Mouse (Mus musculus) megakaryocyte-erythroid progenitor cell, adult 5-6 weeks (primary cell): ENCODE data around the gene Nono. TPM values are rescaled to one million over a fixed set of nuclear protein-coding genes. Genes with fewer than 3 reads are reported as not detected.
A peak's percentile ranks its signal among the peaks of the same experiment; 100 is the strongest.

Experiments
- ATAC-seq: replicated peaks from 2 replicates; pipeline ENCODE4 v1.8.0; 2016; ENCODE audit warnings: mild to moderate bottlenecking, inconsistent platforms; ENCODE audit not compliant: severe bottlenecking, poor library complexity, low FRiP score, low TSS enrichment
- total RNA-seq, 2 experiments: library from RNA; stranded (forward) in 1 of 2; stranded (reverse) in 1 of 2; fragments of 200-1000, 215-1000 nt in 1 of 2; fragments of >200 nt in 1 of 2; fragmentation: Nextera tagmentation in 1 of 2; gene quantifications; 2 replicates each; pipeline ENCODE4 v1.2.3; 2014 to 2017

Nono gene
- total RNA-seq, 2 experiments from 2014 or later = 296 to 583 TPM

DNA sequence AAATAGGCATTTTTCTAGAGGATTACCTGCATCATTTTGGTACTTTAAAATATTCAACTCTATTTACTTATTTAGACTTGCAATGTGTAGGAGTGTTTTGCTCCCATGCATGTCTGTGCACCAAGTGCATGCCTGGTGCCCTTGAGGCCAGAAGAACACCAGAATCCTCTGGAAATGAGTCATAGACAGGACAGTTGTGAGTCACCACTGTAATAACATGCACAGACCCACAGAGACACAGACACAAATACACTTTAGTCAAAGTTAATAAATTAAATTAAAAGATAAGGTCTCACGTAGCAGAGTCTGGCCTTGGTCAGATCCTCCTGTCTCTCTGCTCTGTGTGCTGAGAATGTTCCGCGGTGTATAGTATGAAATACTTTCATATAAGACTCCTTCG, 43.1 kb downstream of the Nono start:
- no peak for ATAC-seq

DNA sequence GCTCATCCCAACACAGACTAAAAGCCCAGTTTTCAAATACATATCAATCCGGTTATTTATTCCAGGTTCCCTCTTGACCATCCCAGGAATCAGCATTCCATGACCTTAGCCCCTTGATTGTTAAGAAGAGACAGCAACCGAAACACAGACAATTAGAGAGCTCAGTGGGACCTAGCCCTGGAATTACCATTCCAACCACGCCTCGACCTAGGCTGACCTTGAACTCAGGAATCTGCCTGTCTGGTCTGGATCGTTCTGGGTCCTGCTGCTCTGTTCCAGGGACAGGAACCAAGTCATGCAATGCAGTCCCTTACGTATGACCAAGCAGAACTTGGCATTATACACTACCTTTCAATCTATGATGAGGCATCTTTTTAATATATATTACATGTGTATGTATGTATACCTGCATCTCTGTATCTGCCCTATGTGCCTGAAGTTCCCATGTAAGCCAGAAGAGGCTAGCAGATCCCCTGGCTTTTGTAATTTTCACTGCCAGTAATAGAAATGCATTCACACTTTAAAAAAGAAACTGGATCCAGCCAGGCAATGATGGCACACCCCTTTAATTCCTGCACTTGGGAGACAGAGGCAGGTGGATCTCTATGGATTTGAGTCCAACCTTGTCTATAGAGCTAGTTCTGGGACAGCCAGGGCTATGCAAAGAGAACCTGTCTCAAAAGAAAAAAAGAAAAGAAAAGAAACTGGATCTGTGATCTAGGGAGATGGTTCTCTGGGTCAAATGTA, 52.7 kb downstream of the Nono start:
- no peak for ATAC-seq

DNA sequence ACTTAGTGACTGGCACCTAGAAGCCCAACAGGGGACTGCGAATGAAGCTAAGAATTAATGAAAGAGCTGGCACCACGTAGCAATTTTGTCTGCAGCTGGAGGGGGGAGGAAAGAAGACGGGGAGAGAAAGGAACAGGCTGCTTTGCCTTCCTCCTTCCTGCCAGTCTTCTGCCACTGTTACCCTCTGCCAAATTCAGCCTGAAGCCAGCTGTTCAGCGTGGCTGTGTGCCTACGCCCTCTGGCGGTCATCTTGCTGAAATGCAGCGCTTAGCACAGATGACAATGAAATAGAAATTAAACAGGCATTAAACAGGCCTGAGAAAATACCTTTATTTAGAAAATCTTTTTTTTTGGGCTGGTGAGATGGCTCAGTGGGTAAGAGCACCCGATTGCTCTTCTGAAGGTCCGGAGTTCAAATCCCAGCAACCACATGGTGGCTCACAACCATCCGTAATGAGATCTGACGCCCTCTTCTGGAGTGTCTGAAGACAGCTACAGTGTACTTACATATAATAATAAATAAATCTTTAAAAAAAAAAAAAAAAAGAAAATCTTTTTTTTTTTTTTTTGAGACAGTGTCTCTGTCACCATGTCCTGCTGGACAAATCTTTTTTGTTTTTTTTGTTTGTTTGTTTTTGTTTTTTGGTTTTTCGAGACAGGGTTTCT, 57.5 kb downstream of the Nono start:
- peak; percentile 80 for ATAC-seq

Other genes with a start within 250 kb of the Nono start
- gene Snx12, start 206.8 kb upstream of the Nono start, total RNA-seq (2014; fragmentation: Nextera tagmentation) = 29.7 and 36.6 TPM in 2 replicates
- 34.0 and 38.6 TPM in 2 replicates for gene Snx12, start 206.8 kb upstream of the Nono start, total RNA-seq (2017)
- 9.8 and 12.6 TPM in 2 replicates for gene Foxo4, start 174.8 kb upstream of the Nono start, total RNA-seq (2014; fragmentation: Nextera tagmentation)
- 11.2 and 11.5 TPM in 2 replicates for gene Foxo4, start 174.8 kb upstream of the Nono start, total RNA-seq (2017)
- 1.3 TPM in 1 of 2 replicates, not detected in the other for gene Gm614, start 165.3 kb upstream of the Nono start, total RNA-seq (2014; fragmentation: Nextera tagmentation)
- 2.4 TPM in 1 of 2 replicates, not detected in the other for gene Gm614, start 165.3 kb upstream of the Nono start, total RNA-seq (2017)
- 24.2 and 39.3 TPM in 2 replicates for gene Il2rg, start 161.1 kb upstream of the Nono start, total RNA-seq (2014; fragmentation: Nextera tagmentation)
- 18.4 and 41.4 TPM in 2 replicates for gene Il2rg, start 161.1 kb upstream of the Nono start, total RNA-seq (2017)
- not detected in 2 replicates for gene Gm20489, start 160.3 kb upstream of the Nono start, total RNA-seq (2014; fragmentation: Nextera tagmentation)
- gene Gm20489, start 160.3 kb upstream of the Nono start, total RNA-seq (2017) = not detected in 2 replicates
- 71.6 and 80.7 TPM in 2 replicates for gene Med12, start 155.3 kb upstream of the Nono start, total RNA-seq (2014; fragmentation: Nextera tagmentation)
- 33.1 and 34.7 TPM in 2 replicates for gene Med12, start 155.3 kb upstream of the Nono start, total RNA-seq (2017)
- 0.07 TPM in 1 of 2 replicates, not detected in the other for gene Nlgn3, start 130.2 kb upstream of the Nono start, total RNA-seq (2014; fragmentation: Nextera tagmentation)
- not detected in 2 replicates for gene Nlgn3, start 130.2 kb upstream of the Nono start, total RNA-seq (2017)
- gene Gjb1, start 52.9 kb upstream of the Nono start, total RNA-seq (2014; fragmentation: Nextera tagmentation) = not detected in 2 replicates
- not detected in 2 replicates for gene Gjb1, start 52.9 kb upstream of the Nono start, total RNA-seq (2017)
- 46.3 and 84.1 TPM in 2 replicates for gene Zmym3, start 8.5 kb upstream of the Nono start, total RNA-seq (2014; fragmentation: Nextera tagmentation)
- 28.7 and 52.7 TPM in 2 replicates for gene Zmym3, start 8.5 kb upstream of the Nono start, total RNA-seq (2017)
- gene Itgb1bp2, start 19.8 kb downstream of the Nono start, total RNA-seq (2014; fragmentation: Nextera tagmentation) = 5.2 and 7.8 TPM in 2 replicates
- gene Itgb1bp2, start 19.8 kb downstream of the Nono start, total RNA-seq (2017) = not detected in 2 replicates
- 45.3 and 55.7 TPM in 2 replicates for gene Taf1, start 103.4 kb downstream of the Nono start, total RNA-seq (2014; fragmentation: Nextera tagmentation)
- gene Taf1, start 103.4 kb downstream of the Nono start, total RNA-seq (2017) = 75.8 and 103 TPM in 2 replicates
- 218 and 280 TPM in 2 replicates for gene Ogt, start 210.7 kb downstream of the Nono start, total RNA-seq (2014; fragmentation: Nextera tagmentation)
- gene Ogt, start 210.7 kb downstream of the Nono start, total RNA-seq (2017) = 70.8 and 93.6 TPM in 2 replicates